Mouse (Mus musculus) left cerebral cortex, adult 2 months (tissue): ENCODE results near the gene Sdccag8. TPM values are rescaled to one million over a fixed set of nuclear protein-coding genes. Genes with fewer than 3 reads are reported as not detected.

Source experiments
- DNase-seq, 2 experiments: peaks; one replicate each; pipeline ENCODE4 v3.0.0; 2021 to 2022; ENCODE audit warnings: low spot score in 2 of 2, mixed read lengths in 1 of 2; ENCODE audit errors: extremely low spot score in 1 of 2
- H3K27ac ChIP-seq: fragments of 200-600 bp; 2 replicates; pipeline ENCODE4 v1.8.1; 2022
- H3K4me3 ChIP-seq: fragments of 200-600 bp; 2 replicates; pipeline ENCODE4 v1.8.1; 2022
- CTCF ChIP-seq: fragments of 200-600 bp; IDR thresholded peaks from 2 replicates; pipeline ENCODE4 v1.8.1; 2022; ENCODE audit warnings: antibody characterized with exemption, mild to moderate bottlenecking, moderate library complexity
- intact Hi-C: fragments of 180-260 bp; cut with DNase I; formaldehyde crosslinking; loops from one replicate; pipeline ENCODE4 v1.15.1; 2025
- microRNA-seq, 2 experiments: library from miRNA; unstranded; fragments of <30 nt; microRNA quantifications; one replicate each; pipeline ENCODE4 v1.2.0; 2021
- total RNA-seq, 2 experiments: library from RNA; stranded (reverse); gene quantifications; 2 replicates each; pipeline ENCODE4 v1.2.3; 2021

The Sdccag8 gene
- total RNA-seq, 2 experiments from 2014 or later: 17.6 TPM

DNA sequence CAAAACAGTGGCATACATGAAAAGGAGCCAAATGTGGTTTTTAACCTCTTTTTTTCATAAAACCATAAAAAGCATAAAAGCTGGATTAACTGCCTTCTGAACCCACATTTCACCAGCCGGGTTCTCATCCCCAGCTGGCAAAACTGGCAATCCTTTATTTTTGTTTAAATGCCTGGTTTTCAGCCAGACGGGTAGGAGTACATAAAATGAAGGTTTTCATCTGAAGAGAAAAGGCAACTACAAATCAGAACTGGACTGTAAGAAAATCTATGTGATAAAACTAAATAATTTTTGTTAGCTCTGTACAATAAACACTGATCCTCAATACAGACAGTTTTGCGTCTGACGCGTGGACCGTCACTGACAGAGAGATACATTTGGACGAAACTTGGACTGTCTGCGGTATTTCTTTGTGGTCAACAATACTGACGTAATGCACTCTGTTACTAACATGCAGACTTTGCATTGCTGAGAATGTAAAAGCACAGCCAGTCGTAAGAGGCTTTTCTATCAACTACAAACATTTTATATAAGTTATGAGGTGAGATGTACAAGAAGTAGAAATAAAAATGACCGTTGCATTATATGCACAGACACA, 237.0 kb downstream of the Sdccag8 start:
- Histone ChIP-seq H3K4me3 (no peak overlapping the region), H3K27ac (peak overlapping the region; percentile 66)
- no peak for TF ChIP-seq CTCF
- intact Hi-C loops: loop anchor here (2.0 kb wide), 1 partner anchor 119 kb away; no protein-coding TSS in a partner anchor
- DNase-seq: no peak

DNA sequence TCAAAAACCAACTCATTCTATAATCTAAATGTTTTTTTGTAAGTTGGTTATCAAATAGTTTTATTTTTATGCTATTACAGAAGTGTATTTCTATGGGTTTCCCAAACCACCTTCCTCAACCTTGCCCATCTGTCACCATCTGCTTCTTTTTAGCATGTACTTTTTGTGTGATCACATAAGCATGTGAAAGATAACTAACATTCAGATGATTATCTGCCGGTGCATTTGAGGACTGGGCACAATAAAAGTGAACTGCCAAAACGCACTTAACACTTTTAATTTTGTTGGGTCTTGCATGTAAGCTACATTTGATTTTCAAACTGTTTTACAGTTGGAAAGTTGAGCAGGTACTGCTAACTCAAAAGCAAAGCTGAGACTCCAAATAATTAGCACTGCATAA, 240.4 kb downstream of the Sdccag8 start:
- no peak for TF ChIP-seq CTCF
- intact Hi-C loops: no loop called here
- no peak for DNase-seq
- no peak overlapping the region for H3K27ac ChIP-seq
- H3K4me3 ChIP-seq: no peak overlapping the region

DNA sequence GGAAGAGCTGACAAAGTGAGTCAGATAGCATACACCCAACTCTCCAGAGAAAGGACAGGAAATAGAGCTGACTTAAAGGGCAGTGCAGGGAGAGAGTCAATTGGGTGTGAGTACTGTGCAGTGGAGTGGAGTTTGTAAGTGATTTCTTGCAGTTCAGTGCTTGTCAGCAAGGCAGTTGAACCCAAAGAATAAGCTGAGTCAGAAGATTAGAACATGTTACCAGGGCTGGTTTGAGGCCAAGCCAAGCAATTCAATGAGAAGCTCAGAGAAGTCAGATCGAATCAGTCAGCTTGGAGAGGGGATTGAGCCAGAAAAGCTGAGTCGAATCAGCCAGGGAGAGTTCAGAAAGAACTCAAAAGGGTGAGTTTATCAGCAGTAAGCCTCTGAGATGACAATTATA, 247.3 kb downstream of the Sdccag8 start:
- TF ChIP-seq CTCF: no peak

DNA sequence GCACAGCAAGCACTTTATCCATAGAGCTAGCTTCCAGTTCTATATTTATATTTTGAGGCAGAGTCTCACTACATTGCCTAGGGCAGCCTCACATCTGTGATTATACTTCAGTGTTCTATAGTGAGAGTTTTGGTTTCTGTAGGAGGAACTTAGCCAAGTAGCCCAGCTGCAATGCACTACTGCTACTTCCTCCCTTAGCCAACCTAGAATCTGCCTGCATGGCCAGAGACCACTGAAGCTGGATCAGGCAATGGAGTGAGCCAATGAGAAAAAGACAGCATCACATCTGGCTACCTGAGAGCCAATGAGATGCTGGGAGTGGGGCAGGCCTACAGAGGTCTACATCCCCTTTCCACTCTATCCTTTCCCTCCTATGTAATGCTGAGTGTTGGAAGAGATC, 251.3 kb downstream of the Sdccag8 start:
- no peak for DNase-seq
- intact Hi-C loops: no loop called here
- TF ChIP-seq CTCF: no peak
- no peak overlapping the region for H3K4me3 ChIP-seq
- H3K27ac ChIP-seq: 0 out of 2 replicates have a peak overlapping the region, but pooled peaks have one; percentile 17

More for the DNA sequence above, 247.3 kb downstream of the Sdccag8 start:
- no peak for DNase-seq
- no peak overlapping the region for H3K27ac ChIP-seq
- H3K4me3 ChIP-seq: no peak overlapping the region
- intact Hi-C loops: no loop called here

DNA sequence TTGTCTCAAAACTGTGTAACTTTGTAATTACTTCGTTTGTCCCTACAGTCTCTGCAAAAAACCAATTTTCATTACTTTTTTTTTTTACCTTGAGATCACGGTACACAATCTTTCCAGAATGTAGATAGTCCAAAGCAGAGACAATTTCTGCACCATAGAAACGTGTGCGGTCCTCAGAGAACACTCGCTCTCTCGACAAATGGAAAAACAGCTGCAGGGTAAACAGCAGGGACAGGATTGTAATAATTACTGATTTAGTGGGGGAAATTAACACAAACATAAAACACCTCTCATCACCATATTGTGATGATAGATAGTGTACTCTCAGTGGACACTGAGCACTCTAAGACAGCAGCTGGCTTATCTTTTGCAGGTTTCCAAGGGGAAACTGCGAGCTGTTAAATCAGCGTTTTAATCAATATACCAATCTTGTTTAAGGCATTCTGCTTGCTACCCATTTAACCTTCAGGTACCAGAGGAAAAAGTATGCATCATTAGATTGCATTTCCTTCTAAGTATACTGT, 252.7 kb downstream of the Sdccag8 start:
- no peak for TF ChIP-seq CTCF
- no peak for DNase-seq
- Histone ChIP-seq H3K4me3 (no peak overlapping the region), H3K27ac (no peak overlapping the region)
- intact Hi-C loops: no loop called here

DNA sequence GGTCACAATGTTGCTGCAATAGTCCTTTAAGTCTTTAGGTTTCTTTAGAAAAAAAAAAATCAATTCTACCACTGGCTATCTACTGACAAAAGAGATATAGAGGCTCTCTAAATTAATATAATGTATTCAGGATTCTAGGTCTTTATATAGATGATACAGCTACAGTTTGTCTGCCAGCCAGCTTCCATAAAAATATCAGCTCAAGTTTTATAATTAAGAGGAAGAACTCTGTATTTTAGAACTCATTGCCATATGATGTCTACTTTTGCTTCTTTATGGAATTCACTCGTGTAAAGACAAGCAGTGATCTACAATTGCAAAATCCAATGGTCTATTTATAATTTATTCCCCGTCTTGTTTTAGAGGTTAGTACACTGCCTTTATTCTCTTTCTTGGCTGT, 254.7 kb downstream of the Sdccag8 start:
- no peak for DNase-seq
- TF ChIP-seq CTCF: no peak

More for the DNA sequence above, 254.7 kb downstream of the Sdccag8 start:
- Histone ChIP-seq H3K4me3 (no peak overlapping the region), H3K27ac (no peak overlapping the region)
- intact Hi-C loops: no loop called here

Small RNA genes within 50 kb of the gene (microRNA-seq; reads per million reads assigned to microRNA genes)
- gene Gm25993 (0 reads per million in 2 experiments), gene Mir350 (180 to 226 reads per million in 2 experiments)

Other genes starting within 250 kb of the Sdccag8 start
- gene Cep170, start 593 bp upstream of the Sdccag8 start, total RNA-seq: 10 to 100 TPM; 92.1 to 95.3 TPM